Comparison of ENCODE assay signal across 9 mouse cellular contexts in genomic region chr5:75143092-75143491, GRCm38 (mm10). TPM values are rescaled to one million over a fixed set of nuclear protein-coding genes. Genes with fewer than 3 reads are reported as not detected.
DNase-seq lines count a peak whose midpoint lies in the region; ATAC-seq lines count a peak whose summit lies in the region.
"Had no signal": no experiment of that assay in that cellular context is flagged by ENCODE, and none has a peak within 500 bp of the region (broad histone marks: within the 10 kb centered on the region; RNA-seq: fewer than 3 reads in every experiment).

No protein-coding gene starts in this region.

- H3K4me1 ChIP-seq in embryonic facial prominence, embryonic 14.5 days (ENCODE audit: control insufficient read depth, insufficient read depth, low read length) = peaks cover 3% of the 10 kb centered on the region; the same call in 1 of the 2 replicates

- 6% methylated on average over 14 of the region's 14 CpGs for WGBS in embryonic facial prominence, embryonic 14.5 days

- 0 out of 2 replicates have a peak, but pooled peaks cover 4% of the 10 kb centered on the region for H3K27me3 ChIP-seq in embryonic facial prominence, embryonic 14.5 days (replicated peaks; ENCODE audit: control insufficient read depth, insufficient read depth, low read length)

- ATAC-seq in cerebellum, adult (ENCODE audit: insufficient number of reproducible peaks, low FRiP score, low TSS enrichment) = no peak
- ATAC-seq in activated CD4-positive, CD25-positive, alpha-beta regulatory T cell, adult 4 months = peak; percentile 61
- peak; percentile 63 for ATAC-seq in embryonic facial prominence, embryonic 14.5 days (ENCODE audit: low read depth)

- H3K4me3 ChIP-seq in embryonic facial prominence, embryonic 14.5 days (ENCODE audit: low read depth, low read length) = peak overlapping the region; percentile 37

- H3K9me3 ChIP-seq in embryonic facial prominence, embryonic 14.5 days (ENCODE audit: control insufficient read depth, low read length) = no peaks in the 10 kb centered on the region
- H3K9me3 ChIP-seq: G1E had no signal

- intact Hi-C loops in heart, postnatal 36 days (cut with DNase I) = loop anchor here (1.0 to 5.0 kb wide), 3 partner anchors 182 to 501 kb away; no protein-coding TSS in a partner anchor

- peak overlapping the region; percentile 60 for H3K9ac ChIP-seq in embryonic facial prominence, embryonic 14.5 days (ENCODE audit: low read depth, low read length)

- H3K4me2 ChIP-seq in embryonic facial prominence, embryonic 14.5 days (ENCODE audit: low read depth, low read length) = peak overlapping the region; percentile 60

- peak; percentile 51 for DNase-seq in cerebellum, adult 8-10 months
- DNase-seq in embryonic facial prominence, embryonic 14.5 days (ENCODE audit: low spot score) = peak; percentile 88
- peak; percentile 69 to 76 for DNase-seq in heart, postnatal 36 days
- peak; percentile 75 for DNase-seq in layer of hippocampus, adult 9-10 months (ENCODE audit: low spot score)
- DNase-seq in lung, postnatal 25 days (ENCODE audit: low spot score) = peak; percentile 81
- peak; percentile 49 for DNase-seq in right cerebral cortex, postnatal 4 days

- no peaks in the 10 kb centered on the region for H3K36me3 ChIP-seq in embryonic facial prominence, embryonic 14.5 days (ENCODE audit: control insufficient read depth, insufficient read depth, low read length)
- H3K36me3 ChIP-seq: G1E had no signal

- no peak overlapping the region for H3K27ac ChIP-seq in embryonic facial prominence, embryonic 14.5 days (replicated peaks; ENCODE audit: low read depth, low read length)

RNA-seq across cellular contexts. Expression of gene Pdgfra, which starts 9.0 kb away (rescaled TPM):
- not detected for polyA plus RNA-seq in activated CD4-positive, CD25-positive, alpha-beta regulatory T cell, adult 4 months (2017; shearing (Covaris generic))
- polyA plus RNA-seq in embryonic facial prominence, embryonic 14.5 days (2014; fragmentation: Nextera tagmentation; extraction: Ambion mirVana) = 81.3 and 100 TPM in 2 replicates
- total RNA-seq in heart, postnatal 36 days (2021) = 10 to 100 TPM; 30.2 to 31.7 TPM
- polyA plus RNA-seq: G1E had no signal

Comparison
In these comparisons a context has a peak if more than half of its experiments do, and no peak if none do; other contexts are left out.
1. RNA of gene Pdgfra, which starts 9.0 kb away (polyA plus RNA-seq): 81.3 to 100 TPM in embryonic facial prominence, embryonic 14.5 days; not detected in activated CD4-positive, CD25-positive, alpha-beta regulatory T cell, adult 4 months; every median in the first group is over 10 times any median in the second.
2. Peak in every context shown above with its lines, with median percentiles within 50 percentile points of each other: DNase-seq.